Mouse (Mus musculus): ENCODE data around the gene Tmem245.

Gene Tmem245

DNA sequence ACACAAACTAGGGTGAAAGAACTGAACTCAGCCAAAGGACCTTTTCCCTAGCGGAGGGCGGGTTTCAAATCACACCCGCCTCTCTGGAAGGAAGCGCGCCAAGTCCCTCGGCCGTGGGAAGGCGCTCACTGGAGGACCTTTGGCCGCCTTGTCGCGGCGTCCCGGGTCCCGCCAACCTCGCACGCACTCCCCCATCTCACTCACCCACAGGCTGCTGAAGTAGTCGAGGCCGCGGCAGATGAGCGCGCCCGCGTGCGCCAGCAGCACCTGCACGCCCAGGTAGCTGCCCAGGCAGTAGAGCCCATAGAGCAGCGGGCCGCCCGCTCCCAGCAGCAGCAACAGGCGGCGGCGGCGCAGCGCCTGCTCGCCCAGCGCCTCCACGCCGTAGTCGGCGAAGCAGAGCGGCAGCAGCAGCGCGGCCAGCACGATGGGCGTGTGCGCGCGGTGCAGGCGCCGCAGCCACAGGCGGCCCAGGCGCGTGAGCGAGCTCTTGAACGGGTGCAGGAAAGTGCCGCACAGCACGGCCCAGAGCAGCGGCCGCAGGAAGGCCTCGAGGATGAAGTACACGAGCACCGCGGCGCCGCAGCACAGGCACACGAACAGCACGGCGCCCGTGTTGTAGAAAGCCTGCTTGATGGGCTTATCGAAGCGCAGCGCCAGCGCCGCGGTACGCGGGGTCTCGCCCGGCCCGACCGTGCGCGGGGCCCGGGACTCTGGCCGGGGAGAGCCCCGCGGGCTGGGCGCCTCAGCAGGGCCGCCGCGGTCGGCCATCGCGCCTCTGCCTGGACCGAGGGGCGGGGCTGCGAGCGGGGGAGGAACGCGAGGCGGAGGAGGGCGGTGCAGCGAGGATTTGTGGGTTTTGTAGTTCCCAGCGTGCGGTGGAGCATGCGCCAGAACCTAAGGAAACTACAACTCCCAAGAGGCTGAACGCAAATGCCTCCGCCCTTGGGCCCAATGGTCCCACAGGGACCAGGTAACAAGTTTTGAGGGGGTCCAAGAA lies at the start of gene Tmem245:
Gene Tmem245, minus strand, starts transcription at position 797 of the 1,000 bp plus-strand sequence.
- peak; percentile 64 for DNase-seq (ENCODE audit: low spot score)

- DNase-seq (ENCODE audit: low spot score) = no peak
Measured at GRCm38 (mm10) chr4:56993331-56993730, 46.1 kb upstream of the Tmem245 start.

DNA sequence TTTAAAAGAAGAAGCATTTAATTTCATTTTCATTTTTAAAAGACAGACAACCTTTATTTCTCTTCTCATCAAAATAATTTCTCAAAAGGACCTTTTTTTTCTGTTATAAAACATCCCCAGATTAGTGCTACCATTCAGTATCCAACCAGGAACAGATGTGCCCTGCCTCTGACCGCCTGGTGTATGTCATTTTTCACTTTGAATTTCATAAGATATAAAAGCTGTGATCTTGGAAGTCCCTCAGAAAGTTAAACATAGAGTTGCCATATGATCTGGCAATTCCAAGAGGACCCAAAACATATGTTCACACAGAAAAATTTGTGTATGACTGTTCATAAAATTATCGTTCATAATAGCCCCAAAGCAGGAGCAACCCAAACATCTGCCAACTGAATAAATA lies 44.7 kb upstream of the Tmem245 start:
- no peak for DNase-seq (ENCODE audit: low spot score)

- DNase-seq (ENCODE audit: low spot score) = no peak
Measured at GRCm38 (mm10) chr4:56990215-56990584, 43.0 kb upstream of the Tmem245 start, which contains the start of gene Frrs1l. Gene Frrs1l (minus strand): TSS chr4:56990391.

DNA sequence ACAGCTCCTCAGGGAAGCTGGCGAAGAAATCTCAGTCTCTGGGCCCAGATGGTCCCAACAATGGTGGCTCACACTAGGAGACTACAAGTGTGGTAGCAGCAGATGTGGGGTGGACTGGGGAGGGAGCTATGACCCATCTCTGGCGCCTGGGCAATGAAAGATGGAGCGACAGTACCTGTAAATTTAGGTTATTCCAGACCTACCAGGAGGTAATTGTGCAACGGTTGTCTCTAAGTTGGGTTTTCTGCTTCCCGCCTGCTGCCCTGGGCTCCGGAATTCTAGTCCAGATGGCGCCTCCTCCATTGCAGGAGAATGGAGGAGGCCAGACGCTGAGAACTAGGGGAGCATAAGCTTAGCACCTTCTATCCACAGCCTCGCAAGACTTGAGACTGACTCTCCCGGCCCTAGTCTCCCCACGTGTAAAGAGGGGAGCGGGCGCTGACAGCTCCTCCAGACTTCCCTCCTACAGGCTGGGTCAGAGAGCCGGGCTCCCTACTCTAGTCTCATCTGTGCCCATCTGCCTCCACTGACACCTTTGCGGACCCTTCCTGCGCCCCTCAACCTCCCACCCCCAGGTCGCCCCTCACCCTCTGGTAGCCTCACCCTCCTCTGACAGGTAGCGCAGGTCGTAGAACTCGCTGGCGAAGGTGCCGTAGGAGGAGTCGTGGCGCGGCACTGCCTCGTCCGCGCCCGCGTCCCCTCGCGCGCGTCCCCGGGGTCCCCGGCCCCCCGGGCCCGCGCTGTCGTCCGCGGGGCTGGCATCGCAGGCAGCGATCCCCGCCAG lies 42.4 kb upstream of the Tmem245 start:
- no peak for DNase-seq (ENCODE audit: low spot score)

- no peak for DNase-seq (ENCODE audit: low spot score)
Measured at GRCm38 (mm10) chr4:56965586-56966179, 18.4 kb upstream of the Tmem245 start.

DNA sequence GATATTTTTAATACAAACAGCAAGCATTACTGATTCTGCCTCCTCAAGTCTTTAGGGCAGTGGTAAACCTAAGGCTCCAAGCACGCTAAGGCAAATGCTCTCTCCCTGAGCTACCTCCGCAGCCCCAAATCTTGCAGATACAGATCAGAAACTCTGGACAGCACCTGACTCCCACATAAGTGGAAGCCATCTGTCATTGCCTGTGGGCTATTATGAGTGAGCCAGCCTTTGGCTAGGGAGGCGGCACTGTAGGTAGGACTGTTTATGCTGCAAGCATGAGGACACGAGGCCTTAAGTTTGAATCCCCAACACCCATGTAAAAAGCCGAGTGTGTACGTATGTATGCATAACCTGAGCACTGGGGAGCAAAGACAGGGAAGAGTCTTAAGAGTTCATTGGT lies 16.4 kb upstream of the Tmem245 start:
- DNase-seq (ENCODE audit: low spot score) = no peak

GRCm38 (mm10) chr4:56961320-56961925 lies 14.2 kb upstream of the Tmem245 start:
- DNase-seq (ENCODE audit: low spot score) = no peak

GRCm38 (mm10) chr4:56957518-56957917 lies 10.3 kb upstream of the Tmem245 start:
- no peak for DNase-seq (ENCODE audit: low spot score)

- no peak for DNase-seq (ENCODE audit: low spot score)
Measured at GRCm38 (mm10) chr4:56953235-56953634, 6.0 kb upstream of the Tmem245 start.

DNA sequence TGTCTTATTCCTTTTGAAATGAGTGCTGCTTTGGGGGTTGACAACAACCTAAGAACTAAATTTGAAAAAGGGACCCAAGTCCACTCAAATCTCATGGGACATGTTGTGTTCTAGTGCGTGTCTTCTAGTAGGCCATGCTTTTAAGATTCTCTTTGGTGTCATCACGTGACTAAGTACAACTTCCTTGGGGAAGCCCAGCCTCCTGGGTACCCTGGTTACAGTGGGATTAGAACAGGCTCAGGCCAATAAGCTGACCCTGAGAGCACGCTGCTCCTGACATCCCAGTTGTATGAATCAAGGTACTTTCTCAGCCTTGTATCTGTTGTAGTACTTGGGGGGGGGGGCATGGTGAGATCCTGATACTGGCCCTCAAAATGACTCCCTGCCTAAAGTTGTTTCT lies 4.5 kb upstream of the Tmem245 start:
- DNase-seq (ENCODE audit: low spot score) = no peak

- no peak for DNase-seq (ENCODE audit: low spot score)
Measured at GRCm38 (mm10) chr4:56949494-56949893, 2.3 kb upstream of the Tmem245 start.

DNA sequence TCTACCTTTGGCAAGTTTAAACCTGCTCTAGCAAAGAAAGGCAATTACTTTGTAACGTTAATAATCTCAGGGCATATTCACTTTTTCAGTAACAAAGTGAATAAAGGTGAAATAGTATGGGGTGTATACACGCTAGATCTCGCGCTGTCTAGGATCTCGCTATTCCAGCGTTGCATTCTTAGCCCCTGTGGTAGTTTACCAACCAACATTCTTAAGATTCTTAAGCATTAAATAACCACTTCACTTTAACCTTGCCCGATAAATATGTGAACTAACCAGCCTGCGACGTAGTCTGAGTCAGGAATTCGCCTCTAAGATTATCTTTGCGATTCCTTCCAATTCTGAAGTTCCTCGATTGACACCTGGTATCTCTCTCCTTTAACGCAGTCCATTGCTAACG lies 1.1 kb downstream of the Tmem245 start:
- DNase-seq (ENCODE audit: low spot score) = no peak

DNA sequence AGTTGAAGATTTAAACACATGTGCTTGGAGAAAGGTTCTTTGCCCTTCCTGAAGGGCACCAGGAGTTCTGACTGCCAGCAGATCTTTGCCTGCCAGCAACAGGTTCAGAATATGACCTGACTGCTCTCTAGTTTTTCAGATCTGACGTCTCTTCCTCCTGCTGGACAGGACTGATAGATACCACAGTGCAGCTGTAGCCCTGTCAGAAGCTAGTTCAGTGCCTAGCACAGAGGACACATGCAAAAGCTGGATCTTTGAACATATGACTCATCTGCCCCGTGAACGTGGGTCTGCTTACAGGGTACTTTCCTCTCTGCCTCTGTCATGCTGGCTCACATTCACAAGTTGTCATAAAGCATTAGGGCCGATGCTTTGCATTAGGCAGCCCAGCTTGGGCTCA lies 3.0 kb downstream of the Tmem245 start:
- DNase-seq (ENCODE audit: low spot score) = no peak

DNA sequence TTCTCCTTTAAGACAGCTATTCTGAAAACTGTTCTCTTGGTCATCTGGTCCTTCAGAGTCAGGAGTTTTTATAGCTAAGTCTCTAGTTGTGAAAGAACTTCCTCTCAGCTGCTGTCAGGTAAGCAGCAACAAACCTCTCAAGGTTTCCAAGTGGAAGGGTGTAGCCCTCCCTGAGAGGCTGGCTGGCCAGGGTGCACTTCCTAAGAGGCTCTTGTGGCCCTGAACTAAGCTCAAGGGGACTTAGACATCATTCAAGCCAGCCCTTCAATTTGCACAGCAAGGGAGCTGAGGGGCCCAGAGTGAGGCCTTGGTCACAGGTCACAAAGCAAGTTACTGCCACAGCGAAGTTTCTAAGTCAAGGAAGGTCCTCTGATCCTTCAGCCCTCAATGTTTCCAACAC lies 4.0 kb downstream of the Tmem245 start:
- no peak for DNase-seq (ENCODE audit: low spot score)

- no peak for DNase-seq (ENCODE audit: low spot score)
Measured at GRCm38 (mm10) chr4:56942567-56942966, 4.7 kb downstream of the Tmem245 start.

DNA sequence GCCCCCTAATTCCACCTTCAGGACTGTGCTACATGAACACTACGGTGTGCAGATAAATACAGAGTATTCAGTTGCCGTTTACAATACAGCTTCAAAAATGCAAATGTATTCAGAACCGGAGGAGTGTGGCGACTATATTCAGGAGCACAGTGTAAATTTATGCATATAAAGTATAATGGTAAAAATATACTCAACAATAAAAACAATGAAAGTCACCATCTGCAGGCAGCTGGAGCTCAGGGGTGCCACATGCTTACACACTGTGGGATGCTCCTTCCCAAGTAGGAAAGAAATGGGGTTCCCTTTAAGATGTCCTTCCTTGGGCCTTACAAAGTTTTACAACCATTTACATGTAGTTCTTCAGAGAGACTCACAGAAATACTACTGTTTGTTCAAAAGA lies 5.8 kb downstream of the Tmem245 start:
- no peak for DNase-seq (ENCODE audit: low spot score)

DNA sequence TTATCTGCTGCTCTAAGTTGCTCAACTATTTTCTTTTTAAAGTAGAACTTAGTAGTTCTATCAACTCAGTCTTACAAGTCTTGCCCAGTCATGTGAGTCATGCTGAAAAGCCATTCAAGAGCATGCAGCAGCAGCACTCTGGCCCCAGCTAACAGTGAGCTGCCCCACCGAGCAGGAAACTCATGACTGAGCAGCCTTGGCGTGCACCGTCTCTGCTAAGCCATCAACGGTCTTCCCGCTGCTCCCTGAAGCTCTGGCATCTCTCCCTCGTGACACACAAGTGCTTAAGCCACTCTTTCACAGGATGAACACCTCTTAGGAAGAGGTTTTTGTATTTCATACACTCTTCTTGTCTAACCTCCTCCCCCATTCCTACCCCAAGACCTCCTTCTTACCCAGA lies 10.1 kb downstream of the Tmem245 start:
- no peak for DNase-seq (ENCODE audit: low spot score)

DNA sequence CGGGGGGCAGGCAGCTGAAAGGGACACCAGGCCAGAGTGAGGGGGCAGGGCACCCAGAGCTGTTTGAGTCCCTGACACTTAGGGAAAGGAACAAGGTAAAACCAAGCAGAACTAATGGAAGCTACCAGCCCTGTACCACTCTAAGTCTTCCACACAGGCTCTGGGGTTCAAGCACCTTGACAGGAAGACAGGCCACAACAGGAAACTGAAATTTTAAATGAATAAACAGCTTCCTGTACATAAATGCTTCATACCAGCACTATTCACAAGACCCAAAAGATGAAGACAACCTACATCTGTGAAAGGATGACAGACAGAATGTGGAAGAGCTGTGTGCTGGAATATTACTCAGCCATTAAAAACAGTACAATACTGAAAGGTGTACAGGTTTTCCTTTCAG lies 11.9 kb downstream of the Tmem245 start:
- DNase-seq (ENCODE audit: low spot score) = no peak

- no peak for DNase-seq (ENCODE audit: low spot score)
Measured at GRCm38 (mm10) chr4:56933154-56933553, 14.1 kb downstream of the Tmem245 start.

DNA sequence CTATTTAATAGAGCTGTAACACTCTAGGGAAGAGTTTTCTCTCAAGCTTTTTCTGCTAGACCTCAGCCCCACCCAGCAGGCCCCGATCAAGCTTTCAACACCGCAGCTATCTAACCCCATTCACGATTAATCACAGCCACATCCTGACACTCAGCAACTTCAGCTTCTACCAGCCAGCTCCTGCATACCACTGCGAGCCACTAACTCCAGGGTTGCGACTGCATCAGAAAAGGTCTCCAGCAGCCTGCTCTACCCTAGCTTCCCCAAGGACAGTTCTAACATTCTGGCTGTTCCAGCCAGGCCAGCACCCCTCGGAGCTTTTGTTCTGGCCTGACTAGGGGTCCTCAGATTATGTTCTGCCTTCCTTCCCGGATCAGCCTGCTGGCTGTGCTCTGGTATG lies 15.1 kb downstream of the Tmem245 start:
- no peak for DNase-seq (ENCODE audit: low spot score)

GRCm38 (mm10) chr4:56930312-56930711 lies 16.9 kb downstream of the Tmem245 start:
- no peak for DNase-seq (ENCODE audit: low spot score)

All from ovary, postnatal 10 days (tissue).